Mouse (Mus musculus): Measurements from ENCODE around the gene Trappc10. TPM values are rescaled to one million over a fixed set of nuclear protein-coding genes. Genes with fewer than 3 reads are reported as not detected.

The Trappc10 gene
- 8.4 TPM for polyA plus RNA-seq (2014; fragmentation: Illumina TruSeq; extraction: RNeasy Lipid Tissue Mini Kit (QIAGEN cat#74804); ENCODE audit: low read depth, low replicate concordance)

DNA sequence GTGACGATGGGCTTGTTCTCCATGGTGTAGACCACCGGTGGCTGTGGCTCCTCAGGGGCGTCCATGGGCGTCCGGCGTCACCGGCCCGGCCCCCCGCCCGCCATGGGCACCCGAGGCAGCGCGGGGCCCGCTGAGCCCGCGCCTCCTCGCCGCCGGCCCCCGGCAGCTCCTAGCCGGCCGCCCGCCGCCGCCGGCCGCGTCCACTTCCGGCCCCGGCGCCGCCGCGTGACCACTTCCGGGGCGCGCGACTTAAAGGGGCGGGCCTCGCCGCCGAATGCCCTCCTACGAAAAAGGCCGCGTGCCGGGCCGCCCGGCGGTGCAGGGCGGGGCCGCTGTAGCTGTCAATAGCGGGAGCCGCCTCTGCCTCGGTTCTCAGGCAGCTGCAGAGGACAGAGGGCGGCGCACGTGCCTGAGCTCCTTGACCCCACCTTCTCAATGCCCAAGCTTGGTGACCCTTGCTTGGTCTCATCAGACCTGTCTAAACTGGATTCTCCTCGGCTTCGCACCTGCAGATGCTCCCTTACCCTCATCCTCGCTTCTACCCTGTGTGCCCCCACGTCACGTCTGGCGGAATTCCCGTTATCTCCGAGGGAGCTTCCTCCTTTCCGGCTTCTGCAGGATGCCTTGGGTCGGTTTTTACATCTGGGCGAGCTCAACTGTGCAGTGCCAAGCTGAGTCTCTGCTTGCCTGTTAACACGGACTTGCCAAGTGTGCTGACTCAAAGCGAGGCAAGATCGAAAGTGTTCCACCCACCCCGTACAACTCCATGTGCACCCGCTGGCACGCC, at the start of gene Trappc10:
Gene Trappc10, minus strand, starts transcription at position 204 of the 787 bp plus-strand sequence.

DNA sequence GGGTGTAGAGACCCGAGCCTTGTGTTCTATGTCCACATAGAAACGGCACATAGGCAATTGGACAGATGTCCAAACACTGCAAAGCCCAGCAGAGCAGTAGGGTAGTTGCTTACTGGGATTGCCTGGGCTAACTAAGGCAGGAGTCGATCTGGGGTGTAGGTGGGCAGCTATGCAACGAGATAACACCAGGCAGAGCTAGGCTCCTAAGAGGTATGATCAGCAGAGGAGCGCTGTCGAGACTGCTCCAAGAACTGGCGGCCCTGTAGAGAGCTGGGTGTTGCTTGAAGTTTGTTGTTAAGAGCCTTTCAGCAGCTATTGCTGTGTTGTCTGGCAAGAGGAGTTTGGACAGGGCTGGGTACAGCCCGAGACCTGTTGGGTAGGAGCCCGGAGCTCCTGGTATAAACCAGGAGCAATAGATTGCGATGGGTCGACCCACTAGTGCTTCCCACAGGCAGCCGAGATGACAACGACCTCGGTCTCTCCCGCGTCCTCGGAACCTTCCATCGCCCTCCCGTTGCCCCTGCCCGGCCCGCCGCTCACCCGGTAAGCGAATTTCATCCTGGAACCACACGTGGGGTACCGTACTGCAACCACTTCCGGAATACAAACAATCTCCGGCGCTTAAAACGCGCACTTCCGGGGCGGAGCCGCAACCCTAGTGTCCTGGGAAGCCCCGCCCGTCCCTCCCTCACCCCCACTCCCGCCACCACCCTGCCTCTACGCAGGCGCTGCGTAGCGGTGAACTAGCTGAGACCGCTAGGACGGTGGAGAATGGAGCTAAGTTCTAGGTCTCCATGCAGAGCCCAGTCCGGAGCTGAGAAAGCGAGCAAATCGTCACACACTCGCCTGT, 59.7 kb downstream of the Trappc10 start, which contains the start of gene Pwp2:
Gene Pwp2, minus strand, starts transcription at position 619 of the 850 bp plus-strand sequence.

DNA sequence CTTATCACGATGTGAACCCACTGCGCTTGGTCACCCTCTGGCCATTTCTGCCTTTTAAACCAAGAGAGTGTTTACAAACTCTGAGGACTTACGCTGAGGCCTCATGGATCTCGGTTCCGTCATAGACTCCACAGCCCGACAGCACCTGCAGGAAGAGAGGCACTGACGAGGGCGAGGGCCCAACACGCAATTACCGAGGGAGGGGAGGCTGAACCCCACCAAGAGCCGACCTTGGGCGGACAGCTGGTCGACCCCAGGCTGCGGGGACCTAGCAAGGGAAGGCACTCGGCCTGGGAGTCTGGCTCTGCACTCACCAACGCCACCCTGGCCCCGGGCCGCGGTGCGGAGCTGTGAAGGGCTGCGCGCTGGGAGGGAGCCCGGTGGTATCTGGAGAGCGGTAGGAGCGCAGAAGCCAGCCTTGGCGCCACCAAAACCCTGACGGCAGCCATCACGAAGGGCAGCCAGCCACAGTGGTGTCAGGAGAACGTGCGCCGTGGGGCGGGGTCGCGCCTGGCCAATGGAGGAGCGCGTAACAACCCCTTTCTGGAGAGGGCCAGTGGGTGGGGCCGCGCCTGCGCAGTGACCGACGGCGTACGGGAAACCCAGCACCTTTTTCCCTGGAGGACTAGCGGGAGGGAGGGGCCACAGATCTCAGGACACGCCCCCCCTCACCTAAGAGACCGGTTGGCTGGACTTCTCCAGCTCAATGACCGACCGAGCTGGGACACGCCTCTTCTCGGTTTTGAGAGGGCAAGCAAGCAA, 75.0 kb downstream of the Trappc10 start, which contains the start of gene D10Jhu81e:
Gene D10Jhu81e, minus strand, starts transcription at position 502 of the 762 bp plus-strand sequence.

Other genes starting within 250 kb of the Trappc10 start
- 0.50 TPM for gene Pfkl, start 234.6 kb downstream of the Trappc10 start, polyA plus RNA-seq (2014; fragmentation: Illumina TruSeq; extraction: RNeasy Lipid Tissue Mini Kit (QIAGEN cat#74804); ENCODE audit: low read depth, low replicate concordance)
- 4.8 TPM for gene Dnmt3l, start 202.7 kb downstream of the Trappc10 start, polyA plus RNA-seq (2014; fragmentation: Illumina TruSeq; extraction: RNeasy Lipid Tissue Mini Kit (QIAGEN cat#74804); ENCODE audit: low read depth, low replicate concordance)
- gene Aire, start 201.0 kb downstream of the Trappc10 start, polyA plus RNA-seq (2014; fragmentation: Illumina TruSeq; extraction: RNeasy Lipid Tissue Mini Kit (QIAGEN cat#74804); ENCODE audit: low read depth, low replicate concordance): 0.17 TPM
- gene Icosl, start 175.3 kb downstream of the Trappc10 start, polyA plus RNA-seq (2014; fragmentation: Illumina TruSeq; extraction: RNeasy Lipid Tissue Mini Kit (QIAGEN cat#74804); ENCODE audit: low read depth, low replicate concordance): 1.5 TPM
- 6.4 TPM for gene D10Jhu81e, start 74.9 kb downstream of the Trappc10 start, polyA plus RNA-seq (2014; fragmentation: Illumina TruSeq; extraction: RNeasy Lipid Tissue Mini Kit (QIAGEN cat#74804); ENCODE audit: low read depth, low replicate concordance)
- 1.9 TPM for gene Pwp2, start 59.5 kb downstream of the Trappc10 start, polyA plus RNA-seq (2014; fragmentation: Illumina TruSeq; extraction: RNeasy Lipid Tissue Mini Kit (QIAGEN cat#74804); ENCODE audit: low read depth, low replicate concordance)
- gene Agpat3, start 107.8 kb upstream of the Trappc10 start, polyA plus RNA-seq (2014; fragmentation: Illumina TruSeq; extraction: RNeasy Lipid Tissue Mini Kit (QIAGEN cat#74804); ENCODE audit: low read depth, low replicate concordance): 35.5 TPM
- gene Rrp1, start 168.4 kb upstream of the Trappc10 start, polyA plus RNA-seq (2014; fragmentation: Illumina TruSeq; extraction: RNeasy Lipid Tissue Mini Kit (QIAGEN cat#74804); ENCODE audit: low read depth, low replicate concordance): 126 TPM
- gene Cstb, start 181.0 kb upstream of the Trappc10 start, polyA plus RNA-seq (2014; fragmentation: Illumina TruSeq; extraction: RNeasy Lipid Tissue Mini Kit (QIAGEN cat#74804); ENCODE audit: low read depth, low replicate concordance): 13.1 TPM
- gene Pdxk, start 220.3 kb upstream of the Trappc10 start, polyA plus RNA-seq (2014; fragmentation: Illumina TruSeq; extraction: RNeasy Lipid Tissue Mini Kit (QIAGEN cat#74804); ENCODE audit: low read depth, low replicate concordance): 0.92 TPM